In the genomic region with DNA sequence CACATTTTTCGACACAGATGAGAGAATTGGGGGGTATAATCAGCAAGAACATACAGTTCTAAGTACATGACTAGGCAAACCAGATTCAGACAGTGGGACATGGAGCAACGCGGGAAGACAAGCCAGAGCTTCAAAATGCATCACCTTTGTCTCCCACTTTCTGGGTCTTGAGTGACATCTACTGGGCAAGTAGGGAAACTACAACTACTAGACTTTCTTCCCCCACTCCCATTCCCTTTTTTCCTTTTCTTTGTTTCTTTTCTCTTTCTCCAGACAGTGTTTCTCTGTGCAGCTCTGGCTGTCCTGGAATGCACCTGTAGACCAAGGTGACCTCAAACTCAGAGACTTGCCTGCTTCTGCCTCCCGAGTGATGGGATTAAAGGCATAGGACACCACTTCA, we compare ENCODE assay signal across 8 mouse cellular contexts. TPM values are rescaled to one million over a fixed set of nuclear protein-coding genes. Genes with fewer than 3 reads are reported as not detected.
DNase-seq lines count a peak whose midpoint lies in the region; ATAC-seq and TF ChIP-seq lines count a peak whose summit lies in the region.
"Had no signal": no experiment of that assay in that cellular context is flagged by ENCODE, and none has a peak within 500 bp of the region (broad histone marks: within the 10 kb centered on the region; RNA-seq: fewer than 3 reads in every experiment).

No protein-coding gene starts in this region.

- H3K9ac ChIP-seq in forebrain, embryonic 11.5 days (ENCODE audit: low read length), result no peak overlapping the region
- no peak overlapping the region for H3K9ac ChIP-seq in intestine, embryonic 16.5 days (ENCODE audit: low read depth, low read length)
- H3K9ac ChIP-seq: heart, embryonic 15.5 days had no signal

- no peaks in the 10 kb centered on the region for H3K27me3 ChIP-seq in forebrain, embryonic 11.5 days (ENCODE audit: control insufficient read depth, insufficient read depth, low read length)
- no peaks in the 10 kb centered on the region for H3K27me3 ChIP-seq in intestine, embryonic 16.5 days (replicated peaks; ENCODE audit: control insufficient read depth, insufficient read depth, low read length)
- H3K27me3 ChIP-seq: heart, embryonic 15.5 days had no signal

- H3K27ac ChIP-seq in forebrain, embryonic 11.5 days (ENCODE audit: low read depth, low read length), result no peak overlapping the region
- H3K27ac ChIP-seq in intestine, embryonic 16.5 days (ENCODE audit: low read length), result no peak overlapping the region
- H3K27ac ChIP-seq: heart, embryonic 15.5 days had no signal

- no peaks in the 10 kb centered on the region for H3K4me1 ChIP-seq in forebrain, embryonic 11.5 days (replicated peaks; ENCODE audit: control insufficient read depth, insufficient read depth, low read length)
- H3K4me1 ChIP-seq in intestine, embryonic 16.5 days (ENCODE audit: control insufficient read depth, insufficient read depth, low read length), result no peaks in the 10 kb centered on the region
- H3K4me1 ChIP-seq: heart, embryonic 15.5 days had no signal

- H3K4me2 ChIP-seq in forebrain, embryonic 11.5 days (ENCODE audit: low read depth, low read length, severe bottlenecking), result no peak overlapping the region
- H3K4me2 ChIP-seq in intestine, embryonic 16.5 days (ENCODE audit: low read depth, low read length), result no peak overlapping the region
- H3K4me2 ChIP-seq: heart, embryonic 15.5 days had no signal

- no peak for TF ChIP-seq POLR2A in brain, embryonic 14.5 days (IDR thresholded peaks at IDR 0.05; ENCODE audit: borderline replicate concordance, extremely low read depth, insufficient read depth, insufficient read length, poor library complexity, severe bottlenecking)

- H3K4me3 ChIP-seq in forebrain, embryonic 11.5 days (ENCODE audit: low read depth, low read length), result no peak overlapping the region
- no peak overlapping the region for H3K4me3 ChIP-seq in intestine, embryonic 16.5 days (ENCODE audit: low read length)
- H3K4me3 ChIP-seq: heart, embryonic 15.5 days had no signal

- ATAC-seq in forebrain, embryonic 11.5 days (replicated peaks; ENCODE audit: low FRiP score), result peak; percentile 84
- ATAC-seq in intestine, embryonic 16.5 days, result peak; percentile 48

- DNase-seq in thymus, postnatal 0 days (ENCODE audit: low spot score), result peak; percentile 70
- DNase-seq in thymus, postnatal 36 days, result no peak
- DNase-seq in brain, embryonic 14.5 days (ENCODE audit: low read depth), result peak; percentile 88
- DNase-seq in forebrain, embryonic 11.5 days (ENCODE audit: low spot score), result peak; percentile 60
- DNase-seq in lung, postnatal 14 days, result peak; percentile 47
- DNase-seq in retina, postnatal 7 days (ENCODE audit: low read depth, low spot score), result peak; percentile 42

- H3K36me3 ChIP-seq in forebrain, embryonic 11.5 days (ENCODE audit: control insufficient read depth, insufficient read depth, low read length), result no peaks in the 10 kb centered on the region
- no peaks in the 10 kb centered on the region for H3K36me3 ChIP-seq in intestine, embryonic 16.5 days (ENCODE audit: control insufficient read depth, insufficient read depth, low read length)
- H3K36me3 ChIP-seq: heart, embryonic 15.5 days had no signal

- peak; percentile 71; the same call in 1 of the 2 replicates for TF ChIP-seq CTCF in brain, embryonic 14.5 days (IDR thresholded peaks at IDR 0.05; ENCODE audit: borderline replicate concordance, extremely low read depth, insufficient read depth, insufficient read length)

- 9% methylated on average over 4 of the region's 4 CpGs for WGBS in forebrain, embryonic 11.5 days
- 8% methylated on average over 4 of the region's 4 CpGs for WGBS in intestine, embryonic 16.5 days

- no peaks in the 10 kb centered on the region for H3K9me3 ChIP-seq in forebrain, embryonic 11.5 days (ENCODE audit: control insufficient read depth, low read length)
- no peaks in the 10 kb centered on the region; the same call in 1 of the 2 replicates for H3K9me3 ChIP-seq in intestine, embryonic 16.5 days (ENCODE audit: control insufficient read depth, low read length)
- H3K9me3 ChIP-seq: heart, embryonic 15.5 days had no signal

RNA-seq across cellular contexts. Expression of a gene that starts 27.0 kb away (rescaled TPM):
- polyA plus RNA-seq in thymus, postnatal 0 days (2015; fragmentation: Nextera tagmentation; extraction: Ambion mirVana), result 63.0 and 71.7 TPM in 2 replicates
- polyA plus RNA-seq in brain, embryonic 14.5 days (2012; rRNA removed), result 43.6 and 49.0 TPM in 2 replicates
- 60.5 and 66.9 TPM in 2 replicates for polyA plus RNA-seq in forebrain, embryonic 11.5 days (2014; fragmentation: Nextera tagmentation; extraction: Ambion mirVana)
- polyA plus RNA-seq in intestine, embryonic 16.5 days (2015; fragmentation: Nextera tagmentation; extraction: Ambion mirVana), result 248 and 316 TPM in 2 replicates

RNA-seq across cellular contexts. Expression of a gene that starts 51.5 kb away (rescaled TPM):
- 4.6 and 6.3 TPM in 2 replicates for polyA plus RNA-seq in thymus, postnatal 0 days (2015; fragmentation: Nextera tagmentation; extraction: Ambion mirVana)
- 6.6 and 7.0 TPM in 2 replicates for polyA plus RNA-seq in brain, embryonic 14.5 days (2012; rRNA removed)
- 5.8 and 8.2 TPM in 2 replicates for polyA plus RNA-seq in forebrain, embryonic 11.5 days (2014; fragmentation: Nextera tagmentation; extraction: Ambion mirVana)
- 2.9 and 3.5 TPM in 2 replicates for polyA plus RNA-seq in intestine, embryonic 16.5 days (2015; fragmentation: Nextera tagmentation; extraction: Ambion mirVana)

Comparison
In these comparisons a context has a peak if more than half of its experiments do, and no peak if none do; other contexts are left out.
1. DNase-seq: peak in thymus, postnatal 0 days (single experiment), brain, embryonic 14.5 days (single experiment), forebrain, embryonic 11.5 days (single experiment), lung, postnatal 14 days (single experiment) and retina, postnatal 7 days (single experiment); none in thymus, postnatal 36 days (0 of 2).